Mouse (Mus musculus) brain, embryonic 14.5 days (tissue): ENCODE measurements around the gene Rtf2. TPM values are rescaled to one million over a fixed set of nuclear protein-coding genes. Genes with fewer than 3 reads are reported as not detected.
A peak's percentile ranks its signal among the peaks of the same experiment; 100 is the strongest.

ENCODE experiments used
- DNase-seq: peaks from one replicate; pipeline ENCODE4 v3.0.0-alpha.2; 2011; ENCODE audit warnings: low read depth
- CTCF ChIP-seq: fragments of 200-500 bp; IDR thresholded peaks from 2 replicates; pipeline ENCODE4 v1.5.1; 2012; ENCODE audit warnings: inconsistent platforms, mild to moderate bottlenecking, moderate library complexity, borderline replicate concordance; ENCODE audit not compliant: insufficient read depth, insufficient read length; ENCODE audit errors: extremely low read depth
- POLR2A ChIP-seq: fragments of 200-500 bp; IDR thresholded peaks from 2 replicates; pipeline ENCODE4 v1.6.1; 2012; ENCODE audit warnings: mild to moderate bottlenecking, inconsistent platforms, borderline replicate concordance; ENCODE audit not compliant: poor library complexity, insufficient read depth, insufficient read length, severe bottlenecking; ENCODE audit errors: extremely low read depth
- polyA plus RNA-seq: library from polyadenylated mRNA; depleted of rRNA; stranded (reverse); fragments of >200 nt; gene quantifications from 2 replicates; pipeline ENCODE4 v1.2.3, GENCODE M21; 2012; rRNA removed

The Rtf2 gene
- polyA plus RNA-seq = 63.3 and 66.5 TPM in 2 replicates

GRCm38 (mm10) chr2:172439843-172440639 is at the start of gene Rtf2:
Gene Rtf2, plus strand, starts transcription at chr2:172440556.
- DNase-seq = peak; percentile 99
- TF ChIP-seq CTCF (no peak), POLR2A (peak; percentile 37; the same call in 1 of the 2 replicates)

- DNase-seq = no peak
- TF ChIP-seq POLR2A (no peak), CTCF (no peak)
Observed at GRCm38 (mm10) chr2:172392041-172392521, 48.3 kb upstream of the Rtf2 start.

GRCm38 (mm10) chr2:172393391-172394051 is 46.8 kb upstream of the Rtf2 start, which contains the start of gene Cass4:
Gene Cass4, plus strand, starts transcription at chr2:172393794.
- no peak for DNase-seq
- TF ChIP-seq CTCF (no peak), POLR2A (no peak)

GRCm38 (mm10) chr2:172394052-172394392 is 46.3 kb upstream of the Rtf2 start:
- TF ChIP-seq CTCF (no peak), POLR2A (no peak)
- DNase-seq = no peak

- TF ChIP-seq POLR2A (no peak), CTCF (no peak)
- no peak for DNase-seq
Observed at GRCm38 (mm10) chr2:172394671-172395070, 45.7 kb upstream of the Rtf2 start.

GRCm38 (mm10) chr2:172395961-172396360 is 44.4 kb upstream of the Rtf2 start:
- DNase-seq = no peak

GRCm38 (mm10) chr2:172399901-172400300 is 40.5 kb upstream of the Rtf2 start:
- no peak for TF ChIP-seq CTCF
- no peak for TF ChIP-seq POLR2A
- DNase-seq = peak; percentile 30

More at GRCm38 (mm10) chr2:172395961-172396360, 44.4 kb upstream of the Rtf2 start:
- TF ChIP-seq CTCF (no peak), POLR2A (no peak)

GRCm38 (mm10) chr2:172401116-172401825 is 39.1 kb upstream of the Rtf2 start:
- no peak for TF ChIP-seq CTCF
- no peak for TF ChIP-seq POLR2A
- no peak for DNase-seq

GRCm38 (mm10) chr2:172404239-172404638 is 36.1 kb upstream of the Rtf2 start:
- DNase-seq = no peak
- TF ChIP-seq CTCF = no peak
- no peak for TF ChIP-seq POLR2A

- no peak for DNase-seq
- no peak for TF ChIP-seq CTCF
- TF ChIP-seq POLR2A = no peak
Observed at GRCm38 (mm10) chr2:172405011-172405410, 35.3 kb upstream of the Rtf2 start.

GRCm38 (mm10) chr2:172406173-172406572 is 34.2 kb upstream of the Rtf2 start:
- no peak for TF ChIP-seq POLR2A
- no peak for TF ChIP-seq CTCF
- DNase-seq = no peak
